20 mouse cellular contexts compared by ENCODE assay signal in genomic region chr5:143075987-143076386, GRCm38 (mm10). TPM values are rescaled to one million over a fixed set of nuclear protein-coding genes. Genes with fewer than 3 reads are reported as not detected.
A peak's percentile ranks its signal among the peaks of the same experiment; 100 is the strongest.
DNase-seq lines count a peak whose midpoint lies in the region; ATAC-seq and TF ChIP-seq lines count a peak whose summit lies in the region.
"Had no signal": no experiment of that assay in that cellular context is flagged by ENCODE, and none has a peak within 500 bp of the region (broad histone marks: within the 10 kb centered on the region; RNA-seq: fewer than 3 reads in every experiment).

No protein-coding gene starts in this region.

- DNase-seq in midbrain, embryonic 11.5 days (ENCODE audit: low spot score, missing footprints) = peak; percentile 67
- DNase-seq in midbrain, embryonic 14.5 days = no peak
- peak; percentile 72 for DNase-seq in MEL (ENCODE audit: low read depth, low spot score)
- DNase-seq: adrenal gland, adult 2 months; adrenal gland, adult 8-10 months; adrenal gland, postnatal 10 days; adrenal gland, postnatal 14 days; adrenal gland, postnatal 25 days; adrenal gland, postnatal 36 days; B cell, adult 2 months; cerebellum, adult 11 months; cerebellum, adult 11-12 months; cerebellum, adult 18-20 months; cerebellum, adult 2 months had no signal

- ATAC-seq in midbrain, embryonic 11.5 days (ENCODE audit: low FRiP score) = no peak
- no peak for ATAC-seq in midbrain, embryonic 14.5 days (ENCODE audit: low FRiP score, low TSS enrichment)
- ATAC-seq in intestine, embryonic 15.5 days = no peak
- ATAC-seq: activated CD4-positive, CD25-positive, alpha-beta regulatory T cell, adult 4 months; CD4-positive, CD25-positive, alpha-beta regulatory T cell, adult 4 months; Patski had no signal

- no peaks in the 10 kb centered on the region for H3K4me1 ChIP-seq in midbrain, embryonic 11.5 days (ENCODE audit: control insufficient read depth, insufficient read depth, low read length)
- no peaks in the 10 kb centered on the region for H3K4me1 ChIP-seq in midbrain, embryonic 14.5 days (ENCODE audit: control insufficient read depth, insufficient read depth, low read length)
- peaks cover 14 to 20% of the 10 kb centered on the region in 2 experiments for H3K4me1 ChIP-seq in MEL (ENCODE audit: control insufficient read depth in 1 of 2, insufficient read depth in 2 of 2, low read length in 2 of 2)
- no peaks in the 10 kb centered on the region for H3K4me1 ChIP-seq in intestine, embryonic 15.5 days (replicated peaks)

- no peaks in the 10 kb centered on the region for H3K27me3 ChIP-seq in midbrain, embryonic 11.5 days (ENCODE audit: control insufficient read depth, insufficient read depth, low read length)
- no peaks in the 10 kb centered on the region for H3K27me3 ChIP-seq in midbrain, embryonic 14.5 days (ENCODE audit: control insufficient read depth, insufficient read depth, low read length)
- no peaks in the 10 kb centered on the region for H3K27me3 ChIP-seq in MEL (ENCODE audit: control insufficient read depth in 1 of 2, insufficient read depth in 2 of 2, low read length in 2 of 2)
- no peaks in the 10 kb centered on the region for H3K27me3 ChIP-seq in intestine, embryonic 15.5 days (replicated peaks)
- H3K27me3 ChIP-seq: CH12.LX, Patski had no signal

- no peaks in the 10 kb centered on the region for H3K9me3 ChIP-seq in midbrain, embryonic 11.5 days (ENCODE audit: control insufficient read depth, low read length)
- H3K9me3 ChIP-seq in midbrain, embryonic 14.5 days (ENCODE audit: control insufficient read depth, low read length) = no peaks in the 10 kb centered on the region
- no peaks in the 10 kb centered on the region for H3K9me3 ChIP-seq in MEL (replicated peaks; ENCODE audit: insufficient read depth, low read length)
- no peaks in the 10 kb centered on the region for H3K9me3 ChIP-seq in intestine, embryonic 15.5 days
- H3K9me3 ChIP-seq: G1E had no signal

- no peak overlapping the region for H3K9ac ChIP-seq in midbrain, embryonic 11.5 days (ENCODE audit: low read length)
- no peak overlapping the region for H3K9ac ChIP-seq in midbrain, embryonic 14.5 days (replicated peaks; ENCODE audit: low read length)
- H3K9ac ChIP-seq in MEL (ENCODE audit: control insufficient read depth, low read depth, low read length, poor library complexity, severe bottlenecking) = peak overlapping the region; percentile 8; the same call in 1 of the 2 replicates
- H3K9ac ChIP-seq in intestine, embryonic 15.5 days = no peak overlapping the region

- no peak overlapping the region for H3K4me2 ChIP-seq in midbrain, embryonic 11.5 days
- H3K4me2 ChIP-seq in midbrain, embryonic 14.5 days (ENCODE audit: low read length) = no peak overlapping the region
- H3K4me2 ChIP-seq in intestine, embryonic 15.5 days (replicated peaks) = no peak overlapping the region

- TF ChIP-seq CTCF in MEL (IDR thresholded peaks at IDR 0.05 in 2 of 3, conservative IDR thresholded peaks at IDR 0.05 in 1 of 3; ENCODE audit: control insufficient read depth in 1 of 3, insufficient read depth in 1 of 3, low read depth in 2 of 3, low read length in 3 of 3, poor library complexity in 1 of 3, severe bottlenecking in 1 of 3) = no peak

- 94% methylated on average over 2 of the region's 2 CpGs for WGBS in midbrain, embryonic 11.5 days
- 95% methylated on average over 2 of the region's 2 CpGs for WGBS in midbrain, embryonic 14.5 days
- 93% methylated on average over 2 of the region's 2 CpGs for WGBS in intestine, embryonic 15.5 days

- TF ChIP-seq POLR2A in MEL (IDR thresholded peaks at IDR 0.05; ENCODE audit: control insufficient read depth in 1 of 2, insufficient read depth in 1 of 2, low read depth in 1 of 2, low read length in 2 of 2, poor library complexity in 1 of 2) = no peak

- peak; percentile 87 to 88 for TF ChIP-seq EP300 in MEL (IDR thresholded peaks at IDR 0.05; ENCODE audit: low read depth in 1 of 2, low read length in 2 of 2)

- no peak for TF ChIP-seq RAD21 in MEL (IDR thresholded peaks at IDR 0.05; ENCODE audit: low read depth, low read length)

- peaks cover 12% of the 10 kb centered on the region for H3K36me3 ChIP-seq in midbrain, embryonic 11.5 days (ENCODE audit: control insufficient read depth, insufficient read depth, low read length)
- peaks cover 73% of the 10 kb centered on the region for H3K36me3 ChIP-seq in midbrain, embryonic 14.5 days (ENCODE audit: control insufficient read depth, insufficient read depth, low read length)
- H3K36me3 ChIP-seq in MEL (ENCODE audit: control insufficient read depth in 1 of 2, insufficient read depth in 2 of 2, low read length in 2 of 2) = peaks cover 27 to 32% of the 10 kb centered on the region in 2 experiments
- H3K36me3 ChIP-seq in intestine, embryonic 15.5 days = peaks cover 33% of the 10 kb centered on the region

- no peak overlapping the region for H3K27ac ChIP-seq in midbrain, embryonic 11.5 days (ENCODE audit: low read depth, low read length)
- no peak overlapping the region for H3K27ac ChIP-seq in midbrain, embryonic 14.5 days (replicated peaks; ENCODE audit: low read depth, low read length)
- H3K27ac ChIP-seq in MEL (ENCODE audit: control insufficient read depth, low read depth, low read length) = peak overlapping the region; percentile 96
- H3K27ac ChIP-seq in intestine, embryonic 15.5 days = no peak overlapping the region

- H3K4me3 ChIP-seq in midbrain, embryonic 11.5 days (ENCODE audit: low read depth, low read length) = no peak overlapping the region
- H3K4me3 ChIP-seq in midbrain, embryonic 14.5 days (replicated peaks; ENCODE audit: low read depth, low read length) = no peak overlapping the region
- no peak overlapping the region for H3K4me3 ChIP-seq in MEL (ENCODE audit: control insufficient read depth in 1 of 2, insufficient read depth in 1 of 2, low read depth in 2 of 2, low read length in 2 of 2)
- H3K4me3 ChIP-seq in intestine, embryonic 15.5 days (replicated peaks) = no peak overlapping the region

- H3K79me2 ChIP-seq in MEL (ENCODE audit: control insufficient read depth, insufficient read depth, low read length, poor library complexity) = no peaks in the 10 kb centered on the region

TF ChIP-seq in MEL, 35 proteins besides CTCF, POLR2A, EP300 and RAD21 (continues in another document):
- TF ChIP-seq ZMIZ1 (IDR thresholded peaks at IDR 0.05; ENCODE audit: low read depth, low read length) (no peak), ELF1 (IDR thresholded peaks at IDR 0.05; ENCODE audit: low read depth, low read length) (no peak), ZC3H11A (IDR thresholded peaks at IDR 0.05; ENCODE audit: low read depth, low read length) (no peak), SIN3A (IDR thresholded peaks at IDR 0.05; ENCODE audit: low read length) (peak; percentile 61; the same call in 1 of the 2 replicates), NRF1 (IDR thresholded peaks at IDR 0.05; ENCODE audit: insufficient read depth, low read depth, low read length, poor library complexity, severe bottlenecking) (no peak), SMC3 (IDR thresholded peaks at IDR 0.05; ENCODE audit: low read depth, low read length) (no peak), HCFC1 (IDR thresholded peaks at IDR 0.05; ENCODE audit: low read depth, low read length) (no peak), ETS1 (IDR thresholded peaks at IDR 0.05; ENCODE audit: low read depth, low read length) (peak; percentile 85), MXI1 (IDR thresholded peaks at IDR 0.05; ENCODE audit: low read depth, low read length) (no peak), CHD2 (IDR thresholded peaks at IDR 0.05; ENCODE audit: low read length) (no peak), USF2 (IDR thresholded peaks at IDR 0.05; ENCODE audit: borderline replicate concordance in 1 of 2, insufficient read depth in 1 of 2, low read depth in 1 of 2, low read length in 2 of 2) (no peak), CHD1 (IDR thresholded peaks at IDR 0.05; ENCODE audit: low read depth, low read length) (no peak), POLR2AphosphoS5 (IDR thresholded peaks at IDR 0.05; ENCODE audit: borderline replicate concordance, low read depth, low read length) (no peak), JUND (IDR thresholded peaks at IDR 0.05; ENCODE audit: low read depth, low read length) (no peak), MEF2A (IDR thresholded peaks at IDR 0.05; ENCODE audit: extremely low read depth, insufficient replicate concordance, low read depth, low read length, poor library complexity, severe bottlenecking) (peak; percentile 90; the same call in 1 of the 2 replicates), TAL1 (IDR thresholded peaks at IDR 0.05; ENCODE audit: low read length) (peak; percentile 60), NELFE (IDR thresholded peaks at IDR 0.05; ENCODE audit: low read depth, low read length) (no peak), TBP (IDR thresholded peaks at IDR 0.05; ENCODE audit: low read depth, low read length) (no peak), RCOR1 (IDR thresholded peaks at IDR 0.05; ENCODE audit: low read depth, low read length) (peak; percentile 71), KAT2A (conservative IDR thresholded peaks at IDR 0.05; ENCODE audit: low read depth, low read length) (no peak), MYB (IDR thresholded peaks at IDR 0.05; ENCODE audit: low read depth, low read length) (no peak), POLR2AphosphoS2 (IDR thresholded peaks at IDR 0.05; ENCODE audit: low read length) (no peak), UBTF (IDR thresholded peaks at IDR 0.05; ENCODE audit: borderline replicate concordance, insufficient read depth, low read depth, low read length) (no peak), BHLHE40 (IDR thresholded peaks at IDR 0.05; ENCODE audit: borderline replicate concordance, low read depth, low read length) (no peak), MYC (IDR thresholded peaks at IDR 0.05; ENCODE audit: low read depth, low read length) (0 out of 2 replicates have a peak, but pooled peaks have one; percentile 19), MAZ (IDR thresholded peaks at IDR 0.05; ENCODE audit: low read depth, low read length) (no peak), ZNF384 (IDR thresholded peaks at IDR 0.05; ENCODE audit: low read depth, low read length) (peak; percentile 94), TCF12 (IDR thresholded peaks at IDR 0.05; ENCODE audit: low read depth, low read length) (peak; percentile 93), USF1 (IDR thresholded peaks at IDR 0.05; ENCODE audit: low read depth, low read length) (no peak), GATA1 (IDR thresholded peaks at IDR 0.05; ENCODE audit: low read depth, low read length) (peak; percentile 80)

RNA-seq across cellular contexts. Expression of gene Rnf216, which starts 36.8 kb away (rescaled TPM):
- 29.2 and 29.4 TPM in 2 replicates for polyA plus RNA-seq in midbrain, embryonic 11.5 days (2014; fragmentation: Nextera tagmentation; extraction: Ambion mirVana)
- 28.9 and 32.1 TPM in 2 replicates for polyA plus RNA-seq in midbrain, embryonic 14.5 days (2014; fragmentation: Nextera tagmentation; extraction: Ambion mirVana)
- 16.4 and 17.1 TPM in 2 replicates for total RNA-seq in MEL (2012; rRNA removed)
- polyA plus RNA-seq in MEL (2012; ENCODE audit: insufficient read depth in 1 of 2, insufficient read length in 2 of 2, low read depth in 1 of 2, low replicate concordance in 2 of 2, missing spikeins in 1 of 2) = 100 to 1,000 TPM in 1 of 2 experiments, 10 to 100 TPM in 1; 30.8 to 123 TPM
- polyA plus RNA-seq in intestine, embryonic 15.5 days (2015; fragmentation: Nextera tagmentation; extraction: Ambion mirVana) = 30.6 and 34.9 TPM in 2 replicates
